Mouse (Mus musculus): ENCODE measurements at regions not wholly inside any gene's neighbourhood (a gene's known extent, or its start where the extent isn't known, plus 50 kb on each side); places are given as distances from the start of the nearest gene placed in this dataset.

DNA sequence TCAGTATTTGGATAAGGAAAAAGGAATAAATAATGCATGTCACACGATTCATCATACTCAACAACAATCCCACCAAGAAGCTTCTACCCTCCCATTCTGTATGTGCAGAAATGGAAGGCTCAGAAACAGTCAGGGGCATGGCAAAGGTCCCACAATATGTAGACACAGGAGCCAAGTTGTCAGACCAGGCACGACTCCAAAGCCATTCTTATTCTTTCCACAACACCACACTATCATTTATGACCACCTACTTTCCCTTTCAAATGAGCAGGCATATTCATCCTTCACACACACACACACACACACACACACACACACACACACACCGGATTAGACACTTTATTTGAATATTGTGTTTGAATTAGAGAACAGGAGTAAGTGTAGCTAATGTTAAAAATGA lies 232.0 kb downstream of the Rab28 start:
- no peak for DNase-seq (ENCODE audit: low spot score)

DNA sequence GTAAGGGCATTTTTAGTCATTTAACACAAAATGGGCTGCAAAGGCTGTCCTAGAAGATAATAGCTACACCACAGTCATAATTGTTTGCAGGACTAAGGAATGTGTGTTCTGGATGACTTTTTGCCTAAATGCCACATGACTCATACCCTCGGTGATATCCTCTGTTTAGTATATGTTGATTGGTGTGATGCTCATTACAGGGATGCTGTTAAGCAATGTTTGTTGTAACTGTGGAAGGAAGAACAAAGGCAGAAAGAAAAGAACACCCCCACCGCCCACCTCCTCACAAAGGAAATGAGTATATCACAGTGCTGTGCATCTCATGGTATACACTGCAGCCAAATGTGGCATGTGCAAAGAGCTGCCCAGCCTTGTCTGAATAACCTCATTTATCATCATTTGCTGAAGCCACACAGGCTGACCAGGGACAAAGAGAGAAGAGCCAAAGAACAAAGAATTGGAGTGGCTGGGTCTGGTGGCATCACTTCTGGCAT lies 262.4 kb downstream of the Rab28 start:
- no peak for DNase-seq (ENCODE audit: low spot score)

DNA sequence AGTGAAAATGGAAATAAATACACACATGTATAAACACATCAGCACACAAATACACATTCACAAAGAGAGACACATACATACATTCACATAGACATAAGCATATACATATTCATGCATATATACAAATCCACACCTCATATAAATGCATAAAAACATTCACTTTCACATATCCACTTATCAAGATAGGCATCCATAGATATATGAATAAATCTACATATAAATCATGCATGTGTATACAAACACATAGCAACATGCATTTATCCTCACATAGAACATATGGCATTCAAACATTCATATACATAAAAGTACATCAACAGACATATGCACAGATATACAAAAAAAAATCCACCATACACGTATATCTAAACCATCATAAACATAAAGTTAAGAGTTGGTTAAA lies 266.9 kb downstream of the Rab28 start:
- no peak for DNase-seq (ENCODE audit: low spot score)

DNA sequence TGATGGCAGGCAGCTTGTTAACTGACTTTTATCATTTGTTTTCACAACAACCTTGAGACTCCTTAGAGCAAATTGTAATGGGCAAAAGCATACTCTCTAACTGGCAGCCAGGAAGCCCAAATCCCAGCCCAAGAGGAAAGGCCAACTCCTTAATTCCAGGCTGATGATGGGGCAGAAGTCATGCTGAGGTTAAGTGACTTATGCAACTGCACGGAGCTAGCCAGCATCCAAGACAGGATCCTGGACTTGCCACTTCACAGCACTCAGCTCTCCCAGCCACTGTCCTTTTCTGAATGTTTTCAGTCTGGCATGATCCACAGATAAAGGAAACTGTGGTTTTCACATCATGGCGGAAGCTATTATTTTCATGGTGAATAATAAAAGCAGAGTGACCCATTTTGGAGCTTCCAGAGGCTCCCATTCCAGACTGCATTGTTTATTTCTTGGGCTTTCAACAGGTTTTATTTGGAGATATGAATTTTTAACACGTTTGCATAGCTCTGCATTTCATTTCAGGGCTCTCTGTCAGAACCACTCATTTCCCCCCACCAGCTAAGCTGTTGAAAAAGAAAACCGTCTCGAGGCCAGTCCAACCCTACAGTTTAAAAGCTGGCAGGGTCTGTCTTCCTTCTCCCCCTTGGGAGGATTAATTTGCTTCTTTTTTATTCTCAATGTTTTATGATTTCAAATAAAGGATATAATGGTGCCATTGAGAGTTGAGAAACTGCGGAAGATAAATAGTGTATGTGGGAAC lies 288.7 kb downstream of the Rab28 start:
- no peak for DNase-seq (ENCODE audit: low spot score)

- DNase-seq (ENCODE audit: low spot score), result no peak
Observed at GRCm38 (mm10) chr5:41409070-41409668, 298.8 kb downstream of the Rab28 start.

DNA sequence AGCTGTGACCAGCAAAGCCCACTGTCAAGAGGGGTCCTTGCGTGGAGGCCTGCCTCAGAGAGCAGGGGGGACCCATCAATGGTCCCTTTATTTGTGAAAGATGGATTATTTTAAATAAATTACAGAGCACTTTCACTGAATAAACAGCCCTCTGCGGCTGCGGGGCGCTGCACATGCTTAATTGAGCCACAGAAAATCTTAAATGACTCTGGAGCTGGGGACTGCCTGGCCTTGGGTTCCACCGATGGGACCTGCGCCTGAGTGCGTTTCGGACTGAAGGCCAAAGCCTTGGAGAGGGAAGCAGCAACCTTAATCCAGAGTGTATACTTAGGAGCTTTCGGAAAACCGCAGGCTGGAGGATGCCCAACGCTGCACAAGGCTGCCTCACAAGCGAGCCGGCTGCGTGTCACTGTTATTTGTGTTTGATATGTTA lies 315.1 kb downstream of the Rab28 start:
- DNase-seq (ENCODE audit: low spot score), result no peak

DNA sequence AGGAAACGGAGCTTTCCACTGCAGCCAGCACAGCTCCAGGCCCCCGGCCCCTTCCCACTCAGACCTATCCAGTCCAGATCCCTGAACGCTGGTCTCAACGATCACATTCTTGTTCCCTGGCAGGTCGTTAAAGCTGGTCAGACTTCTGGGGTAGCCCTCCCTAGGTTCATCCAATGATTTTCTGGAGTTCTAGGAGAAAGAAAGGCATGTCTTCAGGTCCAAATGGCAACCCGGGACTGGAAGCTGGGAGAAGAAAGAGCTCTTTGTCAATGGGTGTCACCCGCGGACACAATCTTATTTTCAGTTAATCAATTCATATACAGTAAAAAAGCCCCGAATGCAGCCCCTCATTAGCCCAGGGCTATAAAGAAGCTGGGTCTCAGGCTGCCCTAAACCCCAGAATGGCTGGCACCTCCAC lies 315.8 kb downstream of the Rab28 start:
- DNase-seq (ENCODE audit: low spot score), result no peak

GRCm38 (mm10) chr5:41373409-41373808 lies 334.5 kb downstream of the Rab28 start:
- DNase-seq (ENCODE audit: low spot score), result no peak

DNA sequence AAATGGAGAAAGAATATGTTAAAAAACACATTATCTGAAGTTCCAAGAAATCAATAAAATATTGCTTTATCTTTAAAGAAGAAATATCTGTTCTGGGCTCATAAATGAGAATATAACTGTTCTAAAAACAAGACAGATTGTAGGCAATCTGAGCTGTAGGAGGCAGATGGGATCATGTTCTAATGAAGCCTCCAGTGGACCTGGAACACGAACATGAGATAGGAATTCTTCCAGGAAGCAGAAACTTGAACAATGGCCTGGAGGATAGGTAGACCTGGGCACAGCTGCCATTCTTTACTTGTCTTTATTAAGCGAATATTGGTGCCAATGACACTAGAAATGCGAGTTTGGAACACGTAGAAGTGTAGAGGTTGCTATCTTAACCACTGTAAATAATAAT lies 336.5 kb downstream of the Rab28 start:
- DNase-seq (ENCODE audit: low spot score), result no peak

GRCm38 (mm10) chr5:41370356-41370755 lies 337.6 kb downstream of the Rab28 start:
- DNase-seq (ENCODE audit: low spot score), result peak; percentile 49

DNA sequence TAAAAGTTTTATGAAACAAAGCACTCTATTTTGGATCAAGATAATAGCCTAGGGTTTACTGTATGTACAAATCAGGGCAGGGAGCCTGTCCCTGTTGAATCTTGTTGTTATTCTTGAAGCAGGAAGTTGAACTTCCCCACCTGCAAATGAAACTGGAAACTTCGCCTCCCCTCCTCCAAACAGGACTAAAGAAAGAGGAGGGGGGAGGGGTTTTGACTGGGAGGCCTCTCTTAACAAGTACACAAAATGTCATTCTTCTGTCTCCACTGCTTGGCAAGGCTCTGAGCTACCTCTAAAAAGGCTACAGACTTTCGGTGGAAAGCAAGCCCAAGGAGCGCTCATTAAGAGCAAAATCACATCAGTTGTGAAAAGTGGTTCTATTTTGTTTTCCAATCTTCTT lies 338.1 kb downstream of the Rab28 start:
- DNase-seq (ENCODE audit: low spot score), result peak; percentile 19

GRCm38 (mm10) chr5:41365883-41366282 lies 342.1 kb downstream of the Rab28 start:
- DNase-seq (ENCODE audit: low spot score), result no peak

- DNase-seq (ENCODE audit: low spot score), result no peak
Observed at GRCm38 (mm10) chr5:41348410-41348821, 359.5 kb downstream of the Rab28 start.

GRCm38 (mm10) chr5:41347416-41347815 lies 360.5 kb downstream of the Rab28 start:
- DNase-seq (ENCODE audit: low spot score), result no peak

DNA sequence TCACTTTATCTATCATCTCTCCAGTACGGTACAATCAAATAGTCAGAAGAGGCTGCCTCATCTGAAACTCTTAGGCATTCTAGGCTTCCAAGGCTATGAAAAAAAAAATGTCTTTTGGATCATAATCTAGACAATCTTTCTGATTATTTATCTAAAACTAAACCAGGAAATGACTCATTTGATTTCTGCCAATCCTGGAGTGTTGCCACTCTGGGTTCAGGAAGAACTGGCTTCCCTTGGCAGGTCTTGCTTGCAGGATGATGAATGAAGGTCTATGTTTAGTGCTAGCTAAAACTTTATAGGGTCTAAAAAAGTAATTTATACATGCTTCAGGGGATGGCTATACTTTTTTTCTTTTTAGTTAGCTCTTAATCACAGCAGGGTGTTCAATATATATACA lies 367.4 kb downstream of the Rab28 start:
- DNase-seq (ENCODE audit: low spot score), result no peak

DNA sequence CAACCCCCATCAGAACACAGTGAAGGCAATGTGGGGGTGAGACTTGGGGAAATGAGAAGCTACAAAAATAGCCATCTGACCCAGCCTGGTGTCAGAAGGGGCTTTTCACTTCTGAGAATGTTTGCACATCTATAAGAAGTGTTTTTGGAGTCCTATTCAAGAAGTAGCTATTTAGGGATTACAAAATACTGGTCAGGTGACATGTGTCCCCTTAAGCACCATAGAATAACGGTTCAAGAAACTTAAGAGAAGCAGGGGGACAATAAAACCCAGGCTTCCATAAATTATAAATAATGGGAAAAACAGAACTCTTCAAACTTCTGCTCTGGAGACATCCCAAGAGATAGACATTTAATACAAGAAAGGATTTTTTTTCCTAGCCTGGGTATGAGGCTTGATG lies 411.5 kb downstream of the Rab28 start:
- no peak for DNase-seq (ENCODE audit: low spot score)

DNA sequence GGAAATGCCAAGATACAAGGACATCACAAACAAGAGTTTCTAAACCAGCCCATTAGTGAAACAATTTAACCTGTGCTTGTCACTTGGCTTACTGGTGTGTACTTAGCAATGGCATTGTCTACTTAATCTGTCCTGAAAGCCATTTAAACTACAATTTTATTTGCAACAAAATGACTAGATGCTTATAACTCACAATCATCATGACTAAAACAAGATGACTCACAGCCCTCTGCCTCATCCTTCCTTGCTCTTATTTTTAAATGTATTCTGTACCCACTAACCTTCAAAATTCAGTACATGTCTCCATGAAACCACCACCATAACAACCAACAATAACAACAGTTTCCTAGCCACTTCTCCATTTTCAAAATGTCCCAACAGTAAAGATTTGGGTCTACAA lies 441.2 kb downstream of the Rab28 start:
- no peak for DNase-seq (ENCODE audit: low spot score)

- no peak for DNase-seq (ENCODE audit: low spot score)
Observed at GRCm38 (mm10) chr5:41266317-41266716, 441.6 kb downstream of the Rab28 start.

DNA sequence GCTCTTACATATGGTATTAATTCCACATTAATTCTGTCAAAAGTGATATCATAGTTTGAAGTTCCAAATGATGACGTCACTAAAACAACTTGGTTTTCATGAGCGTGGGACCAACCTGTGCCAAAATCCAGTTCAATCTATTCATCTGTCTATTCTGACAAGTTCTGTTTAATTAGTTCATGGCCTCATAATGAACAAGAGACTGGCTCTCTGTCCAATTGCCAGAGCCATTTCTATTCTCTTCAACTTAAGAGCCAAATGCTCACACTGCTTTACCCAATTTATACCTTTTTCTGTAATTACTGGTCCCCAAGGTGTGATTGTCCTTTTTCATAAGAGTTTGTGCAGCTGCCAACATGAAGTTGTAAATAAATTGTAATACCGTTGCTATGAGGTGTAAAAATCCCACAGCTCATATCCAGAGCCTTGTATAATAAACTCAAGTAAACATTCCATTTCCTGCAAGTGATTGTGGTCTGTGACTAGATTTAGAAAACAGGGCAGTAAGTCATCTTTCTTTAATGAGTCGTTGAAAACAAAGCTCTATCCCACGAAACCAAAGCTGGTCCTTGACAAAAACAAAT lies 446.2 kb downstream of the Rab28 start:
- DNase-seq (ENCODE audit: low spot score), result no peak
